Mouse (Mus musculus): Measurements from ENCODE around the gene Ifnab.

The Ifnab gene

DNA sequence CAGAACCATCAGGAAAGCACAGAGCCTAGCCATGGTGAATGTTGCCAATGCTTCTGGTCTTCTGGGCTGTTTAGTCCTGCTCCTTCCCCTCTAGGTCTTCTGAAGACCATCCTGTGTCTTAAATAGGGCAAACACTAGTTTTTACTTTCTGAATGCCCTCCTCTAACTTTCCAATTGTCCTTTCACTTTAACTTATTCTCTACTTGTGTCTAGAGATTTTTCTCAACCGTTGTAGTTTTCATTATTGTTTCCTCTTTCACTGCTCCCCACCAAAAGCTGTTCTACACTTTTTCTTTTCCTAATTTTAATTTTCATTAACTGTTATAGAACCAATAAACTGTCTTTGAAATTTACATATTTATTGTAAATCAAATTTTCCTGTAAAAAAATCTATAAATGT lies 14.3 kb downstream of the Ifnab start, which contains the start of gene Ifna16:
Ifna16 (minus strand) TSS at position 101 of the 400 bp plus-strand sequence.
- no peak for DNase-seq (ENCODE audit: low spot score)

DNA sequence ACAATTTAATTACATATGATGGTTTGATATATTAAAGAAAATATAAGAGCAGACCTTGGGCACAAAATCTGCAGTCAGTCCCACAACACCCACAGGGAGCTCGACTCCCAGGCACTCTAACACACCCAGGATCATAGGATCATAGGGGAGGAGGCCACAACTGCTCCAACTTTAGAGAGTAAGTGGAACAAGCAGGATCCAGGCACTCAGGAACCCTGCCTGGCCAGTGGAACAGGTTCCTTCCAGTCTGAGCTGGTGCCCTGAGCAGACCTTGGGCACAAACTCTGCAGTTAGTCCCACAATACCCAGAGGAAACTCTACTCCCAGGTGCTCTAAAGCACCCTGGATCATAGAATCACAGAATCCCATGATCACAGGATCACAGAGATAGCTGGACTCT lies 35.7 kb downstream of the Ifnab start:
- no peak for DNase-seq (ENCODE audit: low spot score)

DNA sequence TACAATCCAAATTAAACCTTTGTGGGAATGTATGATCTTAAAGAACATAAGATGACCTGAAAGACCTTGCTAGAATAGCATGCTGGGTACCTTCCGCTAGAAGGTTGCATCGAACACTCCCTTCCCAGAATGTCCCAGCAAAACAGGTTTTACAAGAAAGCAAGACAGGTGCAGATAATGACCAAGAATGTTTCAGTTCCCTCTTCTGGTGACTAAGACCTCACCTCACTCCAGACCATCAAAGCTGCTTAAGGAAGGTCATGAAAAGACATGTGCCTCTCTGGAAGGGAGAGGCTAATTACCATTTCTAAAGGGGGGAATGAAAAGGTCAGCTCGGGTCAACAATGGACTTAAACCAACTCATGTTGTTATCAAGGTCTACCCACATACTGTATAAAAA lies 37.5 kb downstream of the Ifnab start:
- DNase-seq (ENCODE audit: low spot score) = no peak

DNA sequence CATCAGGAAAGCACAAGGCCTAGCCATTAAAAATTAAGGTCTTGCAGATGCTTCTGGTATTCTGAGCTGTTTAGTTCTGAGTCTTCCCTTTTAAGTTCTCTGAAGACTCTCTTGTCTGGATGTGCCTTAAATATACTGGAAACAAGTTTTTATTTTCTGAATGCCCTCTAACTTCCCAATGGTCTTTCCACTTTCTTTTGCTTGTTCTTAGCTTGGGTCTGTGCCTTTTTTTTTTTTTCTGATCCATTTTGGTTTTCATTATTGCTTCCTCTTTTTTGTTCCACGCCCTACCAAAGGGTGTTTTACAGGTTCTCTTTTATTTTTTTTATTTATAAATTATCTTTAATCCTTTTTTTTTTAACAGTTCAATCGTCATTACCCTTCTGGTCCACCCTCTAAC lies 46.8 kb downstream of the Ifnab start, which contains the start of gene Ifna13:
Ifna13 (minus strand) TSS at position 101 of the 400 bp plus-strand sequence.
- DNase-seq (ENCODE audit: low spot score) = no peak

DNA sequence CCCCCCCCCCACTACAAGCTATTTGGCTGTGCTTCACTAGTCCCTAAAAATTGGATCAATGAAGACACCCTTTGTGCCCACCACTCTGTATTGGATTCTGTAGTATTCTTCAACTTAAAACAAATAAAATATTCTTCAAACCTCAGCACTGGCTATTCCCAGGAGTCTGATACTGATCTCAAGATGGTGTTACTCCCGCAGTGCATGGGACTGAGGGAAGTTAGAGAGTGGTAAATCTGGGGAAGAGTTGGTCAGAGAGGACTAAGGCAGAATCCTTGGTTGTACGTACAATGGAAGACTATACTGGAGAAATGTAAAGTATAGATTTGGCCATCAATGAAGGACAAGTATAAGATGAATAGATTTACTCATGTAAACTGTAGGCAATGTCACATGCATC lies 48.6 kb downstream of the Ifnab start:
- DNase-seq (ENCODE audit: low spot score) = no peak

DNA sequence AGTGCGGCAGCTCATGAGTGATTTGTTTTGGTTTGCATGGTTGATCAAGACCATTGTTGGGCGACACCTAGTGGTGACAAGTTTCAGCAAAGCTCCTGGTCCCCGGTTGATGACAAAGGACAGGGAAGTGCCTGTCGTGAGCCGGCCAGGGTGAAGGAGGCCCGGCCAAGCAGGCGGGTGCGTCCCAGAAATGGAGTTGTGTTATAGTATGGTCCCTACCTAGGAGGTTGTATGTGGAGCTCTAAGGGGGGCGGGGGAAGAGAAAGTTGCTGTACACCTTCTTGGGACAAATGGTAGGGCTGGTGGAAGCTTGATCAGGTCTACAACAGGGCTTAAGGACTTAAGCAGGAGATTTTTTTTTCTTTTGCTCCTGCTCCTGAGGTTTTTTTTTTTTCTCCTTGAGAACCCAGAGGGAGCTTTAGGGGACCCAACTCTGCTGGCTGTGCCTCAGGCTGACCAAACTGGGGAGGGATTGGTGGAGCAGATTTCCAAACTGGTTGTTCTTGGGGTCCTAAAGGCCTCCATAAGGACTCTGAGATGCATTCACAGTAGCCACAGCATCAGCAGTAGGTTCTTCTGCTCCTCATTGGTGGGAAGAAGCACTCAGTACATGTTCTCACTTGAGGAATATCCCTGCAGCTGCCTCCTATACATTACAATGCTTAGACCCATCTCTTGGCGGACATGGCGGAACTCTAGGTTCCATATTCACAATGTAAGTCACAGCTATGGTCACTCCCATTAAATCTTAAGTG lies 49.9 kb downstream of the Ifnab start:
- peak; percentile 93 for DNase-seq (ENCODE audit: low spot score)

DNA sequence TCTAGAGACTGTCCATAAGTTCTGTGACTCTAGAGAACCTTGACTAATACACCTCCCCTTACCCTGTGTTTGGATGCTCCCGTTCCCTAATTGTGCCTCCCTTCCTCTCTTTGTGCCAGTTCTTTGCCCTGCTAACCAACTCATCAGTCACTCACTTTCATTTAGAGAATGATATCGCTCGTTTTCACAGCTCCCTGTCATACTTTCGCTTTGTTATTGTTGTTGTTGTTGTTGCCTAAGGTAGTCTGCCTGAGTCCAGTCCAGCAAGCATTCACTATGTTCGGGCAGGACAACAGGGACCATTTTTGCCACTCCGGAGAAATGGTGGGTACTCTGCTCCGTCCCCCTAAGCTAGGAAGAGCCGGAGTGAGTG lies 50.5 kb downstream of the Ifnab start:
- no peak for DNase-seq (ENCODE audit: low spot score)
